Mouse (Mus musculus) gastrocnemius, postnatal 4 days (tissue): ENCODE data around the gene Nr5a1. TPM values are rescaled to one million over a fixed set of nuclear protein-coding genes. Genes with fewer than 3 reads are reported as not detected.

Source experiments
- DNase-seq, 2 experiments: peaks; one replicate each; pipeline ENCODE4 v3.0.0; 2021 to 2022; ENCODE audit warnings: low spot score in 2 of 2, mixed read lengths in 2 of 2
- total RNA-seq, 2 experiments: library from RNA; stranded (reverse); gene quantifications; 2 replicates each; pipeline ENCODE4 v1.2.3; 2021

Nr5a1 gene
- total RNA-seq, 2 experiments from 2014 or later: 0.08 TPM; not detected in 1

DNA sequence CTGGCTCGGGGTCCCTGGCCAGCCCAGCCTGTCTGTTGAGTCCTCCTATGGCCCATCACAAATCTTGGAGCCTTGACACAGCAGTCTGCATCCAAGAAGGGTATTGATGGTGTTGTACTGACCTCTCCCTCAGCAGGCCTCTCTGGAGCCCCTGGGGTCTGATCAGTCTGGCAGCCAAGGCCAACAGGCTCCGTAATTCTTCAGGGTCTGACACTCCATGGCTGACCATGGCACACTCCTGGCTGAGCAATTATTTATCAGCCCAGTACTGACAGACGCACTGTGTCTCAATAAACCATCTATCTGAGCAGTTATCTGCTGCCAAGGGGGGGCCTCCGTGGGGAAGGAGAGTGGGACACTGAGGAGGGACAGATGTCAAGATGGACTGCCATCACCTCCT, 9.3 kb downstream of the Nr5a1 start:
- no peak for DNase-seq

DNA sequence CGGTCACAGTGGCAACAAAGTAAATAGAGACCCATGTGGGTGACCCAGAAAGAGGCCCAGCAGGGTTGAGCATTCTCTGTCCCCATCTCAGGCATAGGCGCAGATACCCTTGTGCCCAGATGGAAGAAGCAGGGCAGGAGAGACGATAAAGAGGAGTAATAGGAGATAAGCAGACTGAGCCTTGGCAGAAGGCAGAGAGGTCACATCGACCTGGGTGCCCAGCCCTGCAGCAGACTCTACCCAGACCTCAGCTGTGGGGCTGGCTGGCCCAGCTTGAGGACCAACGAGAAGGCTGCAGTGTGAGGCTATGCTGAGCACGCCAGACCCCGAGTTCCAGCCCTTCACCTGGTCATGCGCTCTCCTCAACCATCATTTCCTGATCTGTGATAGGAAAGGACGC, 10.0 kb downstream of the Nr5a1 start:
- DNase-seq: no peak

DNA sequence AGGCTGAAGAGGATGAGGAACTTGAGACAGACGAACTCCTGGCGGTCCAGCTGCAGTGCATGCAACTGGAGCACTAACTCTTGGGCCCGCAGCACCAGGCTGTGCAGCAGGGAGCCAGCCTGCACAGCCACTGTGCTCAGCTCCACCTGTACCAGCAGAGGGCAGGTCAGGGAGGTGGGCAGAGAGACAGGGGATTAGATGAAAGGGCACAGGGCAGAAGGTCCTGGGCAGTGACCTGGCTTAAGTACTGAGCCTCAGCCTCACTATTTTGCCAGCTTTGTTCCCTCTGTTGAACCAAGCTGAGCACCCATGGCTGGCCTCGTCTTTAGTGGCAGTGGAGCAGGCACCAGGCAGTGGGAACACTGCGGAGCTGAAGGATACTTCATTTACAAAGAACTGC, 14.2 kb downstream of the Nr5a1 start:
- DNase-seq: no peak

DNA sequence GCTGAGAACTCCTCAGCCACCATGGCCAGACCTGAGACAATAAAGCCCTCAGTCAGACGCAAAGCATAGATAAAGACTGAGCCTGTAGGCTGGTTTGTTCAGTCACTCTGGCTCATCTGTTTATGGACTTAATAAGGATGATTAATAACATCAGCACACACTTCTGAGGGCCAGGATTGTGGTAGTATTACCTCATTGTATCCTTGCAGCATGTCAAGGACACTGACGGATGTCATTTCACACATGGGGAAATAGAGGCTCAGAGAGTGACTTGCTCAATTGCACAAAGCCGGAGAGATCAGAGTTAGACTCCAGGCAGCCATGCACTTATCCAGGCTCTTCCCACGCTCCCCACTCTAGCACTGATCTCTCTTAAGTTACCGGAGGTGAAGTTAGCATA, 15.7 kb downstream of the Nr5a1 start:
- no peak for DNase-seq

DNA sequence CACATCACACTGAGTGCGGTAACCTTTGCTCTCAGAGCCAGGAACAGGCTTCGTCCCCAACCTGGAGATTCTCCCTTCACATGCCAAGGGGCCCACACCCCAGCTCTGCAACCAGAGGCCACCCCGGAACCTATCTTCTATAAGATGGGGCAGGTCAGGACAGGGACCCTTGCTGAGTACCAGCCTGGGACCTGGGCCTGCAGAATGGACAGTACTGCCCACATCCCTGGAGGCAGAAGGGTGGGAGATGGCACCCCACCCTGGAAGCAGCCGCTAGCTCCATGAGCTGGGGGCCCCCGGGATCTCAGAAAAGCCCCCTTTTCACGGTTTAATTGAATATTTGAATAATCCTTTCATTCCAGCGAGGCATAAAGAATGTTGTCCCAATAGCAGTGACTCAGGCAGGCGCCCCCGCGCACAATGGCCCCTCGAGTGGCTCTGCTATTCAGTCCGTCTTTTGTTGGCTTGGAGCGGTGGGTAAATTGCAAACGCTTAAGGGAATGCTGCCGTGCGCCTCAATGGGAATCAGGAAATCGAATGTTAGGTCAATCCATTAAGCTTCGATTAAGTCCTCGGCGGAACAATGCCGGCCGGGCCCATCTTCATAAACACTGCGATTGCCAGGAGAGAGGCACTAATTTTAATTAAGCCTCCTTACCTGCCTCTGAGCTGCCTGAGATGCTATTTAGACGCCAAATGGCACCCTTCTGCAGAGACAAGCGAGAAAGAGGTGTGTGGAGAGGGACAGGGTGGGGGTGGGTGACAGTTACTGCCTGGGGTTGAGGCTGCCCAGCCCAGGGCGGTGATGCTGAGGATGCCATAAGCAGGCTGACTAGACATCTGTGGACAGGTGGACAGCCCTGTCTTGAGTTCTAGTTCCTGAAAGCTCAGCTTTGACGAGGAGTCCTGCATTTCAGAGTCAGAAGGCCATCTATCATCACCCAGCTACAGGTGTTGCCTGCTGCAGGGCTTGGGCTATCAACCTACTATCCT, 16.9 kb downstream of the Nr5a1 start:
- DNase-seq: no peak

DNA sequence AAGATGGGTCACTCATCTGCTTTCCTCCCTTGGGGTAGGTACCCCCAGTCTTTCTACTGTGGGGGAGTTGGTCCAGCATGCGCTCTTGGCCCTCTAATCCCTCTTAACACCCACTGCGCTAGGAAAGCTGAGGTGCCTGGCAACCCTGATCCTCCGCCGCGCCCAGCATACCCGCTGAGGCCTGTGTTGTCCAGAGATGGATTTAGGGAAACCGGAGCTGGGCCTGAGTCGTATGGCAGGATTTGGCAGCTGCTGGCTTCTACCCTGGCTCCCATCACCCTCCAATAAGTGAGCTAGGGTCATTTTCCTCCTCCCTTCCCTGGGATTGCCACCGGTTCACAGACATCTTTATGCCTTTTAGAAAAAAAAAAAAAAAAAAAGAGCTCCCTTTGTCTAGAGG, 18.6 kb downstream of the Nr5a1 start:
- DNase-seq: no peak

DNA sequence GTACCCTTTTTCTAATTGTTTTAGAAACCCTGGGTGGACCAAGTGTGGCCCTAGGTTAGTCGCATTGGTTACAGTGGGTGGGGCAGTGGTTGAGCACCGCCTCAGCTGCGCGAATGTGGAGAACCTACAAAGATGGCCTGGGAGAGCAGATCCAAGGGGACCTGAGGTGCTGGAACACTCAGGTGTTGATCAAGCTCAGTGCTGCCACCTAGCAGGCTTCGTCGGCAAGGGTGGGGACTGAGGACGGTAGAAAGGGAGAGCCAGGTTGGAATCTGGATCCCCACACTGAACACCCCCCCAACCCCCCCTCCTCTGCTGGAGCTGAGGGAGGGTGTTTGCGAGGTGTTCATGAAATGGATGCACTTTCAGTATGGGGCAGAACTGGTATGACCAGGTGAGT, 22.8 kb downstream of the Nr5a1 start:
- no peak for DNase-seq

DNA sequence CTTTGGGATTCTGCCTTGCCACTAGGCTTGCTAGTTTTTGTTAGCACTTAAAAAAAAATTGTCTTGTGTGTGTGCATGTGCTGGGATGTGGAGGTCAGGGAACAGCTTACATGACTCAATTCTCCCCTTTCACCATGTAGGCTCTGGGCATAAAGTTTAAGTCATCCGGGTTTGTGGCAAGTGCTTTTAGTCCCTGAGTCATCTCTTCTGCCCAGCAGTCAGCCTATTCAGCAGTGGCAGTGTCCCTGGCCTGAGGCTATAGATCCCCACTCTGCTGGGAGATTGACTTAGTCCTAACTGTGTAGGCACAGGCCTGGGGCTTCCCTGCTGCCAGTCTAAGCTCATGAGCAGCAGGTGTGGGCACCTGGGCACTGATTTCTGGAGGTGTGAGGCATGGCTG, 24.5 kb downstream of the Nr5a1 start:
- no peak for DNase-seq

DNA sequence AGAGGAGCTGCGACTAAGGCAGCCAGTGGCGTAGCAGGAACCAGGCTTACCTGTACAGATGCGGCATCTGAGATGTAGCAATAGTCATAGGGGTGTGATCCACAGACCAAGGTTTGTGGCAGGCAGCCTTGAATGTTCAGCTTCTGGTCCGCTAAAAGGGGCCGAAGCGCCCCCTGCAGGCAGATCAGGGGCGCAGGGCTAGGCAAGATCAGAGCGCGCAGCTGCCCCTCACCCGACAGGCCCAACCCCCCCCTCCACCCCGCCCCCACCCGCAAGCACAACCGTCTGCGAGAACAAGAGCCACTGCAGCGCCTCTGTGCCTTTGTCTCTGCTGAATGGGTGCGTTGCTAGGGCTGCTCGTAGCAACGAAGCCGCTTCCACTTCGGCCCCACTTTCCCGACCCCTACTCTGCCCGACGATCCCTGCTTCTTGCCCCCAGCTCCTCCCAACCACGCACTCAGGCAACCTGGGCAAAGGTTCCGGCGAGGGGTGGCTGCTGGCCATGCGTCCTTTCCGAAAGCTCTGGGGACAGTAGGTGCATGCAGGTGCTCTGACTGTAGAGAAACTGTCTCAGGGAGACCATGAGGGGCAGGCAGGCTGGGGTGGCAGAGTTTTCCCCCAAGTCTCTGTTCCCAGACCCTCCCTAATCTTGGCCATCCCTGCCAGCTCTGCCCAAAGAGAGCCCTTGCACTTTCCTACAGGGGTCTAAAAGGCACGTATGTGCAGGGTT, 25.4 kb downstream of the Nr5a1 start:
- no peak for DNase-seq

DNA sequence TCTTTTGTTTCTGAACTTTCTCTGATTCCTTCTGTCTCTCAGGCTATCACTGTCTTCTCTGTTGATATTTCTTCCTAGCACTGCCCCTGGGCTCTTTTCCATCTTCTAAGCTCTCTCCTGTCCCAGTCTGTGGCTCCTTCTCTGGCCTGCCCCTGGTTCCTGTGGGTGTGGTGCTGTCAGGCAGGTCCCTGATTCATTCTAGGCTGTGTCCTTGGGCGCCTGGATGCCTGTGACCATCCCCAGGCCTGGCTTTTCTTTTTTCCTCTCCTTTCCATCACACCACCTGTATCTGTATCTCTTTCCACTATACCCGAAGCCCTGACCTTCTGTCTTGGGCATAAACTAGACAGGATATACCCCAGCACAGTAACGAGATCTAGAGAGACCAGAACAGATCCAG, 28.6 kb downstream of the Nr5a1 start:
- DNase-seq: no peak

DNA sequence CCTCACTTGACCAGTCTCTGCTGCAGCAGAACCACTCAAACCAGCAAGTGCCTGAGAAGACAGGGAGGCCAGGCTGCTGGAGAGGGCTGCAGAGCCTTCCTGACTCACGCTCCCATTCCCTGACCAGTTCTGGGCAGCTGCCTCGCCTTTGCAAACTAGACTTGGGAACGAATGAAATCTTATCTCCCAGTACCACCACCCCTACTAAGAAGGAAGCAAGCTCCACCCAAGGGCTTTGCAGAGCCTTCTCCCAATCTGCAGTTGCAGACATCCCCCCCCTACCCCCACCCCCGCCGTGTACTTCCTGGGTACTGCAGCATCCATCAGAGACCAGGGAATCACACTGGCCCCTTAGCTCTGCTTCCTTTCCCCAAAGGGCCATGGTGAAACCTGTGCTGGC, 31.3 kb downstream of the Nr5a1 start:
- no peak for DNase-seq

DNA sequence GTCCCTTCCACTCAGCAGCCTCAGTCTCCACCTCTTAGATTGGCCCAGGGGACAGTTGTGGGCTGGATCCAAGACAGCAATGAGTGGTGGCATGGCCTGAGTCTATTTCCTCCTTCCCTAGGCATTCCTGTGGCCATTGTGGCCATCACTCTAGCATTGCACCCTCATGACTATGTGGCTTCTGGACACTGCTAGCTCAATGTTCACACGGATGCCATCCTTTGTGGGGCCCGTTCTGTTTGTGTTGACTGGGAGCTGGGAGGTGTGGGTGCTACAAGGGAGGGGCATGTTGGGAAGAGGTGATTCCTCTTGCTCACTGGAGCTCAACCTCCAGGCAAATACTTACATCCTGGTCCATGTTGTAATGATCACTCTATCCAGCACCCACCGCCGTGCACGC, 32.1 kb downstream of the Nr5a1 start:
- no peak for DNase-seq

DNA sequence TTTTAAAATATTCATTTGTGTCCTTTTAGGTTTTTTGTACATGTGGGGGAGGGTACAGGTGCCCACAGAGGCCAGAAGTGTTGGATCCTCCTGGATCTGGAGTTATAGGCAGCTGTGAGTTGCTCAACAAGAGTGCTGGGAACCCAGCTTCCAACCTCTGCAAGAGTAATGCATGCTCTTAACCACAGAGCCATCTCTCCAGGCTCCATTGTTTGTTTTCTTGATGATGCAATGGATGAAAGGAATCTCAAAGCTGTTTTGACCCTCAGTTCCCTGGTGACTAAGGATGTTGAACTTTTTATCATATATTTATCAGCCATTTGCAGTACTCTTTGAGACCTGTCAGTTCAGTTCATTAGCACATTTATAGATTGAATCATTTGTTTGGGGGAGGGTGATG, 35.4 kb downstream of the Nr5a1 start:
- no peak for DNase-seq

DNA sequence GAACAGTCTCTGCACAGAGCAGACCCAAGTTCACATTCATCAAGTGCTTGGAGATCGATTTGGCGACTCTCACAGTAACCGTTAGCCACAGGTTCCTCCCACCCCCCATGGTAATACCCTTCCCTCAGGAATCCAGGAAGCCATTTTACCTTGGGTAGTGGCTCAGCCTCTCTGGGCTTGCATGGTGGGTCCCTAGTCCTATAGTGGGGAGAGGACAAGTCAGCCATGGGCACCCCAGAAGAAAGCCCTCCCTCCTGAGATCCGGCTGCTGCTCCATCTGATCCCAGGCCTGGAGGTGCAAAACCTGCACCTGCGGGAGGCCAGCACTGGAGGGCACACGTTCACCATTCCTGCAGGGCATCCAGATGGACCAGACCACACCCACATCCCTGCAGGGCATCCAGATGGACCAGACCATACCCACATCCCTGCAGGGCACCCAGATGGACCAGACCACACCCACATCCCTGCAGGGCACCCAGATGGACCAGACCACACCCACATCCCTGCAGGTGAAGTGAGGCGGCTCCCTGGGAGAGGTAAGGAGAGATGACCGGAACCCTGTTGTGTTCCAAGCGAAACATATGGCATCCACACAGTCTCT, 38.9 kb downstream of the Nr5a1 start:
- DNase-seq: no peak

DNA sequence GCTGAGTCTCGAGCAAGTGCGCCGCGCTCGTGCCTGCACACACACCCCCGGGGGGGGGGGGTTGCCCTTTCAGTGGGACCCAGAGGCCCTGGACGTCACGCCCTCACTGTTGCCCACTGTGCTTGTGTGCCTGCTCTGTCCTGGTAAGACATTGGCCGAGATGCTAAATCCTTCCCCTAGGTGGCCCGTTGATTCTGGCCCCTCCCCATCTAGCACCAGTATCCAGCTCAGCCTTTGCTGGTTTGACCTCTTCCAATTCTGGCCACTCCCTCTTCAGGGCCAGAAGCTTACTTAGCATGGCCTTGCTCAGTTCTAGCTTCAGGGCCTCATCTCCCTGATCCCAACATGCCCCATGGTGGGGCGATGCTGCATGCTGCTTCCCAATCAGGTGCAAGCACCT, 41.8 kb downstream of the Nr5a1 start:
- DNase-seq: no peak

DNA sequence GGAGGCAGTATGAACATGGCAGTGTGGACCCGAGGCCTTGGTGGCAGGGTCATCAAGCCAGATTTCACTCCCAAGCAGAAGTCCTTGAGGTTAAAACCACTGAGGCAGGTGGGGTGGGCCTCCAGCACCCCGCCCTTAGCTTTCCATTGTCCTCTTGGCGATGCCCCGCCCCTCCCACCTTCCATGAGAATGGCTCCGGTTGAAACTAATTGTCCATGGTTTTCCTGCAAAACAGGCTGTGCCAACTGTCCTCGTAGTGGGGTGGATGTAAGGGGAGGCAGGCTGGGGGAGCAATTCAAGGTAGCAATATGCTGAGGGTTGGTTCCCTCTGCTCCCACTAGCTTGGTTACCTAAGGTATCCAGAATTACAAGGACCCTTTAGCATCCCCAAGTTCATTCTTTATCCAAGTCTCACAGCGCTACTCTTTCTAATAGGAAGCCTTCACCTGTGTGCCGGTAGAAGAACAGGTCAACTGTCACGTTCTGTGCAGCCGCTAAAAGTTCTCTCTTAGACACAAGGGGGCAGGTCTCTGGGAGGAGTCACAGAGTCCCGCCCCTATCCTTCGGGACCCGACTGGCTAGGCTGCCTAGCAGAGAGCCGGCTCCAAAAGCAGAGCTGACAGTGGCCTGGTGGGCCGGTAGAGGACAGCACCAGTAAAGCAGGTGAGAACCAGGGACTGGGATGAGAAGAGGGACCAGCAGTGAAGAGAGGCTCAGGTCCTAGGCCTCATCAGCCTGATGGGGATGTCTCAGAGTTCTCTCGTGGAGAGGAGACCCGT, 45.4 kb downstream of the Nr5a1 start:
- DNase-seq: no peak

DNA sequence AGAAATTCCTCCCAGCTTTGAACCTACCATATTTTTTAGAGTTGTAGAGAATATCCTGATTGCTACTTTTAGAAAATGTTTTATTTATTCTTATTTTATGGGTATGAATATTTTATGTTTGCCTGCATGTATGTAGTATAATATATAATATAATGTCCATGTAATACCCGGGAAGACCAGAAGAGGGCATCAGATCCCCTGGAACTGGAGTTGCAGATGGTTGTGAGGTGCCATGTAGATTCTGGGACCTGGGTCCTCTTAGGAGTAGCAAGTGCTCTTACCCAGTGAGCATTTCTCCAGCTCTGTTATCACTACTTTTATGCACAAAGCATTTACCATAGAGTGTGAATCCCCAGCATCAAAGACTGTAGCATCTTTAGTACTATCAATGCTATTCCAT, 52.9 kb downstream of the Nr5a1 start:
- no peak for DNase-seq

DNA sequence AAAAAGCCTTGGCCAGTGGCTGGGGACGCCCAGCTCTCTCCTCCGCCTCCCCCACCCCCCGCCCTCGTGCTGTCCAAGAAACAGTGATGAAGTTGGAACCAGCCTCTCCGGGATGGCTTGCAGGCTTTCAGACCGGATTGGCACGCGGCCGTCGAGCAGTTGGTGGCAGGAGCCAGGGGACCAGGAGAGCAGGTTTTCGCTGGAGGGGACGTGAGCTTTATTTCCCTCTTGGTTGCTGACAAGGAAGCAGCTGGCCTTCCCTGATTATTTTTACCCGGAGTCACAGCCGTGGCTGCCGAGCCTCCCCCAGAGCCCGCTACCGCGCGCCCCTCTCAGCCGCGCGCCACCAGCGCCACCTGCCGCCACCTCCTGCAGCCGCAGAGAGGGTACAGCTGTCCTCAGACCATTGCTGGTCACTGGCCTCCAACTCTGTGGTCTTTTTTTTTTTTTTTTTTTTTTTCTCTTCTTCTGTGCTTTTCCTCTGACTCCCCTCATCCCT, 56.0 kb downstream of the Nr5a1 start:
- DNase-seq: peak; percentile 75 to 82

DNA sequence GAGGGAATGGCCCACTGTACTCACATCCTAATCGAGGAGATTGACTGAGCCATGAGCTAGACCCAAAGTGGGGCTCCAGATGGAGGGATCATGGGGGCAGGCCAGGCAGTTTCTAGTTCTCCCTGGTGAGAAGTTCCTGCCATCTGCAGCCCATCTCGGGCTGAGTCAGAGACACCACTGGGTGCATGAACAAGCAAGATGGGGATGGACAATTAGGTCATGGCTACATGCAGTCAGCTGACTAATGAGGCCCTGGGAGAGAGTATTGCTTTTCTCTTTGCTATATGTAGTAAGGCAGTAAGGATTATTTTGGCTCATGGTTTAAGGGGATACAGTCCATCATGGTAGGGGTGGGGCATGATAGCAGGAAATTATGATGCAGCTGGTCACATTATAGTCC, 60.6 kb downstream of the Nr5a1 start:
- no peak for DNase-seq

DNA sequence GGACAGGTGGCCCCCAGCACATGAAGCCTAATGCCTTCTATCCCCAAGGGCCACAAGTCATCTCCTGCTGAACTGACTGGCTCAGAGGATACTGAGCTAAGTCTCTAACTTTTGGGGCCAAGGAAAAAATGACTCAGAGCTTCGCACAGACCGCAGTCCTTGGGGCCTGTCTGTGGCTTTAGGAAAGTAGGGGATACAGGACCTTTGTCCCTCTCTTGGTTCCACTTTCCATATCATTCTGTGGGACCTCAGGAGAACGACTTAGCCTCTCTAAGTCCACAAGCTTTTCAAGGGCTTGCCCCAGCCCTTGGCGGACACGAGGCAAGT, 61.1 kb downstream of the Nr5a1 start:
- no peak for DNase-seq
